Mouse (Mus musculus) kidney, embryonic 16.5 days (tissue): ENCODE data around the gene Gpr135. TPM values are rescaled to one million over a fixed set of nuclear protein-coding genes. Genes with fewer than 3 reads are reported as not detected.
A peak's percentile ranks its signal among the peaks of the same experiment; 100 is the strongest.

Source experiments
- ATAC-seq: fragments of 200-750 bp; cut with Nextera tagmentation; 2 replicates; pipeline ENCODE4 v1.8.0; 2017; ENCODE audit warnings: moderate TSS enrichment; ENCODE audit not compliant: low FRiP score, low TSS enrichment
- H3K27ac ChIP-seq: fragments of 300-500 bp; sonication (generic); 2 replicates; pipeline ENCODE4 v1.5.1; 2014; ENCODE audit warnings: low read length
- H3K27me3 ChIP-seq: fragments of 300-500 bp; sonication (generic); 2 replicates; pipeline ENCODE4 v1.6.1; 2014; ENCODE audit warnings: low read length, control low read depth, mixed read lengths; ENCODE audit not compliant: insufficient read depth
- H3K36me3 ChIP-seq: fragments of 300-500 bp; sonication (generic); 2 replicates; pipeline ENCODE4 v1.6.1; 2014; ENCODE audit warnings: low read length, control low read depth, mixed read lengths; ENCODE audit not compliant: insufficient read depth
- H3K4me1 ChIP-seq: fragments of 300-500 bp; sonication (generic); 2 replicates; pipeline ENCODE4 v1.6.1; 2014; ENCODE audit warnings: low read length, control low read depth, mixed read lengths; ENCODE audit not compliant: insufficient read depth
- H3K4me2 ChIP-seq: fragments of 300-500 bp; sonication (generic); replicated peaks from 2 replicates; pipeline ENCODE4 v1.6.1; 2014; ENCODE audit warnings: low read depth, low read length
- H3K4me3 ChIP-seq: fragments of 300-500 bp; sonication (generic); 2 replicates; pipeline ENCODE4 v1.5.1; 2014; ENCODE audit warnings: mild to moderate bottlenecking, low read length
- H3K9ac ChIP-seq: fragments of 300-500 bp; sonication (generic); replicated peaks from 2 replicates; pipeline ENCODE4 v1.6.1; 2014; ENCODE audit warnings: low read length
- H3K9me3 ChIP-seq: fragments of 300-500 bp; sonication (generic); 2 replicates; pipeline ENCODE4 v1.6.1; 2016; ENCODE audit warnings: low read length, control low read depth
- WGBS: fragments of 180-500 bp; shearing (Covaris S2); extraction: QIAGEN DNeasy Blood & Tissue Kit; methylation state at CpG from one replicate; pipeline ENCODE4 v1.1.7; 2014; 5-methylcytosine and 5-hydroxymethylcytosine counted together
- polyA plus RNA-seq: library from polyadenylated mRNA; unstranded; fragments of >200 nt; fragmentation: Nextera tagmentation; extraction: Ambion mirVana; gene quantifications from 2 replicates; pipeline ENCODE4 v1.2.1, GENCODE M21; 2015

Gpr135 gene
- 0.69 and 0.72 TPM in 2 replicates for polyA plus RNA-seq

DNA sequence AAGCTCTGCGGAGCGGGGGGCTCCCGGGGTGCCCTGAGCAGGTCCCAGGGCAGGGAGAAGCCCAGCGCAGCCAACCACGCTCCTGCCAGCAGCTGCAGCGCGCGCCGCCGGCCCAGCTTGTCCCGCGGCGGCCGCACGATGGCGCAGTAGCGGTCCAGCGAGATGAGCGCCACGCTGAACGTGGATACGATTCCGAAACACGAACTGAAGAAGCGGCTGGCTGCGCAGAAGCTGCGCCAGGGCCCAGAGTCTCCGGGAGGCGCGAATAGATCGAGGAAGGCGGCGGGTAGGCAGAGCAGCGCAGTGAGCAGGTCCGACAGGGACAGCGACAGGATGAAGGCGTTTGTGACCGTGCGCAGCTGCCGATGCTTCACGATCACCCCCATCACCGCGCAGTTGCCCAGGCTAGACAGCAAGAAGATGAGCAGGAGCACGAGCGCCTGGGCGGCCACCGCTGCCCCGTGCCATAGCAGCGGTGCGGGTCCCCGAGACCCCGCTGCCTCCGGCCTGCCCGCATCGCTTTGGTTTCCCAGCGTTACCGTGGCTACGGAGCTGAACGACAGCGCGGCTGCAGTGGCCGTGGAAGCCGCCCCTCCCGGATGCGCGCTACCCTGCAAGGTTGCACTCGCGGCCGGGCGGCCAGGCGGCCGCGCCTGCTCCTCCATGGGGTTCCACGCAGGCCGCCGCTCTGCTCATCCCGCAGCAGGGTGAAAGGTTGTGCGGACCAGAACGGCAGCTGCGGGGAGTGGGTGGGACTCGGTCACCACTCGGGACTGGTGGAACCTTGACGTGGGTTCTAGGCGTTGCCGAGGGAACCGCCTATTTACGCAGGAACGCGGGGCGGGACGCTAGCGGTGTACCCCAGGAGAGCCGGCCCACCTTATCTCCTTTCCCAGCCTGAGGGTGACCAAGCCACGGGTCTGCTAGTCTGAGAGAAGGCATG, at the start of gene Gpr135:
TSS of gene Gpr135 (minus strand) at position 799 of the 943 bp plus-strand sequence.
- WGBS: under 1% methylated on average over 94 of the region's 94 CpGs
- no peak within 1 kb of the TSS for H3K27ac ChIP-seq

DNA sequence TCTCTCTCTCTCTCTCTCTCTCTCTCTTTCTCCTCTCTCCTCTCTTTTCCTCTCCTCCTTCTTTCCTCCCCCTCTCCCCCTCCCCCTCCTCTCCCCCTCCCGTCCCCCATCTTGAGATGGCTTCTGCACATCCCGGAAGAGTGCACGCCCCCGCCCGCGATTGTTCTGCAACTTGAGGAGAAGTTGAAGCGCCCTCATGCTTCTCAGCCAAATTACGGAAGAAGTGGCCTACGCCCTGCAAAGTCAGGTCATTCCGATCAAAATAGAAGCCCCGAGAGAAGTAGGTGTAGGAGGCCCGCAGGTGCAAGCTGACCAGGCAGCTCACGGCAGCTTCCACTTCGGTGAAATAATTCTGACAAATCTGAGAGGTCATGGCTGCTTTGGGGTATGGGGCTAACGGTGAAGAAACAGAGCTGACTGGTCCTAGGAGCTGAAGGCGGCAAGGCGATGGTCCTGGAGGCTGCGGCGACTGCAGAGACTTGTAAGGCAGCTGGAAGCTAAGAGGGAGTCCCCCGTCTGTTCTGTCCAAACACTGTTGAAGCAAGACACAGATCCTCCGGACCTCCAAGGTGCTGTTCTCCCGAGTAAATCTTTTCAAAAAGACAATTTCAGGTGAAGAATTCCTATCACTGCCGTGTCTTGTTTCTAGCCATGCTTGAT, 44.9 kb upstream of the Gpr135 start:
- Histone ChIP-seq H3K36me3 (no peaks in the 10 kb centered on the region), H3K4me2 (no peak overlapping the region), H3K27me3 (no peaks in the 10 kb centered on the region), H3K9me3 (no peaks in the 10 kb centered on the region), H3K9ac (no peak overlapping the region), H3K27ac (no peak overlapping the region), H3K4me1 (no peaks in the 10 kb centered on the region), H3K4me3 (no peak overlapping the region)
- no peak for ATAC-seq
- 73% methylated on average over 22 of the region's 23 CpGs for WGBS

More for the DNA sequence above, at the start of gene Gpr135:
- Histone ChIP-seq H3K27me3 (peaks cover 25% of the 10 kb centered on the region), H3K4me3 (peak within 1 kb of the TSS; percentile 67), H3K4me2 (peak within 1 kb of the TSS; percentile 86), H3K36me3 (peaks cover 12% of the 10 kb centered on the region; the same call in 1 of the 2 replicates), H3K4me1 (peaks cover 11% of the 10 kb centered on the region), H3K9ac (peak within 1 kb of the TSS; percentile 67), H3K9me3 (no peaks in the 10 kb centered on the region)
- peak; percentile 90 for ATAC-seq

DNA sequence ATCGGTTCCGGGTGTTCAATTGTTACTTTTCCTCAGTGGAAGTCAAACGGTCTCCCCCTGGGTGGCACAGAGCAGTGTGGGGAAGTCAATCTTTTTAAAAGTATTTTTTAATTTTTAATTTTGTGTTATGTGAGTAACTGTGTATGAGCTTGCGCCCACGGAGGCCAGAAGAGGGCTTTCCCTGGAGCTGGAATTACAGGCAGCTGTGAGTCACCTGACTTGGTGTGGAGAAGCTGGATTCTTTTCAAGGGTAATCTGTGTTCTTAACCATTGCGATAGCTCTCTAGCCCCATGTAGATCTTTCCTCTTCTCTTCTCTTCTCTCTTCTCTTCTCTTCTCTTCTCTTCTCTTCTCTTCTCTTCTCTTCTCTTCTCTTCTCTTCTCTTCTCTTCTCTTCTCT, 44.2 kb upstream of the Gpr135 start:
- H3K27me3 ChIP-seq: no peaks in the 10 kb centered on the region
- no peaks in the 10 kb centered on the region for H3K4me1 ChIP-seq
- 80% methylated on average over 6 of the region's 6 CpGs for WGBS
- H3K9me3 ChIP-seq: no peaks in the 10 kb centered on the region
- ATAC-seq: no peak
- no peak overlapping the region for H3K4me2 ChIP-seq
- H3K27ac ChIP-seq: no peak overlapping the region
- no peaks in the 10 kb centered on the region for H3K36me3 ChIP-seq
- H3K4me3 ChIP-seq: no peak overlapping the region
- no peak overlapping the region for H3K9ac ChIP-seq

DNA sequence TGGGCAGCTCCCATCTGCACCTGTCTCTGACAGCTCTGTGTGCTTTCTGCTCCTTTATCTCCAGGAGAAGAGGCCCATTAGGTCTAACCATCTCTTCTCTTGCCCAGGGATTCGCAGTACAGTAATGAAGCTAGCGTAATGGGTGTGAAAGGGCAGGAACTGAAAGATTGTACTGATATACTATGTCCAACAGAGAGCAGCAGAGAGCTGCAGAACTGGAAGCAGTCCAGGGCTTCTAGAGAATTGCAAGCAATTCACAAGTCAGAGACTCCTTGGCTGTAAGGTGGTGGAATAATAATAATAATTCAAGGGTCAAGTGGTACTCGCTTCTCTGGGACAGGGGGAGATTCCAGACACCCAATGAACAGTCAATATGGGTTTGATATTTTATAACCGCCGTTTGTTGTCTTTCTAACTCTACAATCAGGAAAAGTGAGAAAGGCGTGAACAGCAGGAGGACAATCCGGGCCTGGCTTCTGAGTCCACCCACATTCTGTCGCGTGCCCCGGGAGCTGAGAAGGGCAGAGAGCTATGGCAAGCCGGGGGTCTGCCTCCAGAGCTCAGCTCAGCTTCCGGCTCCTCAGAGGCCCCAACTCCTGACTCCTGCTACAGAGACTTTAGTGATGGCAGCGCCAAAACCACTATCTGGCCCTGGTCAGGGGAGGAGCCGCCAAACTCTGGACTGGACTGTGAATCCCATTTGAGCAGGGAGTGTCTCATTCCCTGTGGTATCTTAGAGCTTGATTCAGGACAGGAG, 33.8 kb upstream of the Gpr135 start:
- peak overlapping the region; percentile 22; the same call in 1 of the 2 replicates for H3K4me2 ChIP-seq
- H3K4me3 ChIP-seq: no peak overlapping the region
- no peak overlapping the region for H3K27ac ChIP-seq
- peak; percentile 57; the same call in 1 of the 2 replicates for ATAC-seq
- no peaks in the 10 kb centered on the region for H3K9me3 ChIP-seq
- no peaks in the 10 kb centered on the region for H3K4me1 ChIP-seq
- no peak overlapping the region for H3K9ac ChIP-seq
- H3K36me3 ChIP-seq: peaks cover 12% of the 10 kb centered on the region
- no peaks in the 10 kb centered on the region for H3K27me3 ChIP-seq
- WGBS: 22% methylated on average over 14 of the region's 14 CpGs

DNA sequence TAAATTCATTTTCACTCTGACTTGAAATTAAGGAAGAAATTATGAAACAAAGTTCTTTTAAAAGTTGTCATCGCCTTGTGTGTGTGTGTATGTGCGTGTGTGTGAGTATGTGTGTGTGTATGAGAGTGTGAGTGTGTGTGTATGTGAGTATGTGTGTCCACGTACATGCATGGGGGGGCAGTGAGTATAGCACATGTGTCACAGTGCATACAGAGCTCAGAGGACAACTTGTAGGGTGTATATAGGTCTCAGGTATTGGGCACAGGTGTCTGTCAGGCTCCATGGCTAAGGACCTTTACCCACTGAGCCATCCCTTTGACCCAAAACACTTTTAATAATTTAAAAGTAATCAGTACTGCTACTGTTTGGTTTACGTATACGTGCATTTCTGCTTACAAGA, 33.1 kb upstream of the Gpr135 start:
- 83% methylated on average over 5 of the region's 5 CpGs for WGBS
- ATAC-seq: no peak

DNA sequence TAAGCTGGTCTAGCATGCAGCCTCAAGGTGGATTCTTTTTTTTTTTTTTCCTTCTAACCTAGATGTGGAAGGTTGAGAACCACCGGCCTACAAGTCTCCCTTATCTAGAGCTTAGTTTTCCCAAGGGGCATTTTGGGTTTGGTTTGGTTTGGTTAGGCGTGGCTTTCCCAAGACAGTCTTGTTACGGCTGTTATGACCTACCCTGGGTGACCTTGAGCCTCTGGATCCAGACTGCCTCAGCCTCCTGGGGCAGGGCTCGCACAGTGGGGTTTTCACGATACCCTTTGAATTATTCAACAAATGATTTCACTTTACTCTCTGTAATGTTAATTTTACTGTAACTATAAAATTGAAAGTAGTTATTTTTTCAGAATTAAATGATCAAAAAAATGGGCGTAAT, 31.9 kb upstream of the Gpr135 start:
- 82% methylated on average over 6 of the region's 6 CpGs for WGBS
- H3K9ac ChIP-seq: no peak overlapping the region
- no peak overlapping the region for H3K4me2 ChIP-seq
- no peak for ATAC-seq
- no peaks in the 10 kb centered on the region for H3K9me3 ChIP-seq
- peaks cover 16% of the 10 kb centered on the region for H3K36me3 ChIP-seq
- H3K27ac ChIP-seq: no peak overlapping the region
- no peak overlapping the region for H3K4me3 ChIP-seq
- no peaks in the 10 kb centered on the region for H3K27me3 ChIP-seq
- no peaks in the 10 kb centered on the region for H3K4me1 ChIP-seq

More for the DNA sequence above, 33.1 kb upstream of the Gpr135 start:
- Histone ChIP-seq H3K27ac (no peak overlapping the region), H3K9me3 (no peaks in the 10 kb centered on the region), H3K36me3 (peaks cover 12% of the 10 kb centered on the region), H3K4me3 (no peak overlapping the region), H3K4me2 (no peak overlapping the region), H3K9ac (no peak overlapping the region), H3K27me3 (no peaks in the 10 kb centered on the region), H3K4me1 (no peaks in the 10 kb centered on the region)

DNA sequence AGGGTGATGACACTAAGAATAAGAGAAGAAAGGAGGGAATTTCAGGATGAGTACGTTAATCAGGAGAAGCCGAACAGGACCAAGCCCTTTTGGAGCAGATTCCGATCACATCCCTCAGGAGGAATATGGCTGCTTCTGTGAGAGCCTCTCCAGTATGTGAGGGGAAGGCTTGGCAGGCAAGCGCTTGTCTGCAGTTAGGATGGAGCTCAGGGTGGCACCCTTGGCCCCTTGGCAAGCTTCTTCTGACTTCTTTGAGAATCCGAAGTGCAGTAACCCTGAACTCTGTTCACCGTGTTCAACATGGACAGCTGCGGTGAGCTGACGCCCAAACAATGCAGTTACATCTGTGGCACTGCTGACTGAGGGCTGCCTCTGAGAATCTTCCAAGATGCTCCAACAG, 26.0 kb upstream of the Gpr135 start:
- no peak overlapping the region for H3K4me3 ChIP-seq
- WGBS: 96% methylated on average over 8 of the region's 8 CpGs
- no peak overlapping the region for H3K27ac ChIP-seq
- peaks cover 61% of the 10 kb centered on the region for H3K36me3 ChIP-seq
- no peaks in the 10 kb centered on the region for H3K9me3 ChIP-seq
- no peak for ATAC-seq
- H3K4me2 ChIP-seq: no peak overlapping the region
- H3K4me1 ChIP-seq: no peaks in the 10 kb centered on the region
- no peaks in the 10 kb centered on the region for H3K27me3 ChIP-seq
- no peak overlapping the region for H3K9ac ChIP-seq

DNA sequence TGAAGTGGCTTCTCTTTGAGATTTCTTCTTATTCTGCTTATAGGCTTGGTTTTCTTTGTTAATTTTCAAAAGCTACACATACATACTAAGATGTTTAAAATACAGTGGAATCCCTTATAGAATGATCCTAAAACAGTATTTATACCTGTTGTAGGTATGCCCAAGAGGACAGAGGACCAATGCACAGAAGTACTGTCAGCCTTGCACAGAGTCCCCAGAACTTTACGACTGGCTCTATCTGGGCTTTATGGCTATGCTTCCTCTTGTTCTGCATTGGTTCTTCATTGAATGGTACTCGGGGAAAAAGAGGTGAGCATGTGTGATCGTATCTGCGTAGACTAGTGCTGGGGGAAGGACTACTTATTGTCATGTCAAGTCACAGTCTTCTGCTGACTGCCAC, 18.9 kb upstream of the Gpr135 start:
- Histone ChIP-seq H3K9me3 (no peaks in the 10 kb centered on the region), H3K36me3 (peaks cover 35% of the 10 kb centered on the region), H3K4me1 (peaks cover 14% of the 10 kb centered on the region), H3K4me2 (no peak overlapping the region), H3K27me3 (no peaks in the 10 kb centered on the region), H3K9ac (no peak overlapping the region), H3K27ac (no peak overlapping the region), H3K4me3 (no peak overlapping the region)
- no peak for ATAC-seq
- WGBS: 90% methylated on average over 4 of the region's 4 CpGs

DNA sequence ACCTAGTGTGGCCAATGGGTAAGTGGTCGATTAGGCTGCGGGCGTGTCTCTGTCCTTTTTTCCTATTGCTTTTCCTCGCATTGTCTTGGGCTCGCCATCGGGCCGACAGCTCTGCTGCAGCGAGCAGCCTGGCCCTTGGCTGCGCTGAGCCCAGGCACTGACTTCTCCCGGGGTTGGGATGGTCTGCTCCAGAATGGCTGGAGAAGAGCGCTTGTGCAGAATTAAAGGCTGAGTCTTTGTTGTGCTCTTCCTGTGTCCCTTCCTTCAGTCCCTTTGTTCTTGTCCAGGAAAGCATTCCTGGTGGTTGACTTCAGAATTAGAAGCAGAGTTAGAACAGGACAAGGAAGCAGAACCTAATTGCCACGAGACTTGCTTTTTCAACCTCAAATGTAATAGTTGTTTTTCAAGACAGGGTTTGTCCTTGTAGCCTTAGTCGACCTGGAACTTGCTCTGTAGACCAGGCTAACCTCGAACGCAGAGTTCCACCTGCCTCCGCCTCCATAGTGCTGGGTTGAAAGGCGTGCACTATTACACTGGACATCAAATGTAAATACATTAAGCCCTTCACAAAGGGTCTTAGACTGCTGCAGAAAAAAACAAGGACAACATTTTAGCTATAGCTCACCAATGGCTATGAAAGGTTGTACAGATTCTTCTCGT, 15.4 kb upstream of the Gpr135 start:
- peak overlapping the region; percentile 96 for H3K27ac ChIP-seq
- no peaks in the 10 kb centered on the region for H3K27me3 ChIP-seq
- WGBS: 1% methylated on average over 18 of the region's 18 CpGs
- peaks cover 7% of the 10 kb centered on the region for H3K36me3 ChIP-seq
- H3K4me1 ChIP-seq: peaks cover 34% of the 10 kb centered on the region
- no peaks in the 10 kb centered on the region for H3K9me3 ChIP-seq
- peak overlapping the region; percentile 83 for H3K4me3 ChIP-seq
- ATAC-seq: no peak; the same call in 1 of the 2 replicates
- peak overlapping the region; percentile 85 for H3K9ac ChIP-seq
- peak overlapping the region; percentile 81 for H3K4me2 ChIP-seq
